Mouse (Mus musculus) CD4-positive, CD25-positive, alpha-beta regulatory T cell, adult 9 weeks (primary cell): ENCODE results near the gene Trappc12. TPM values are rescaled to one million over a fixed set of nuclear protein-coding genes. Genes with fewer than 3 reads are reported as not detected.

Experiments
- polyA plus RNA-seq: library from polyadenylated mRNA; unstranded; fragments of 100-300 nt; shearing (Covaris generic); gene quantifications from one replicate; pipeline ENCODE4 v1.2.1, GENCODE M21; 2017

Gene Trappc12
- 90.3 TPM for polyA plus RNA-seq

GRCm38 (mm10) chr12:28750021-28750633 is at the start of gene Trappc12:
TSS of gene Trappc12 (minus strand) at chr12:28750472.

GRCm38 (mm10) chr12:28751508-28752263 is 1.4 kb upstream of the Trappc12 start, which contains the start of gene Eipr1:
TSS of gene Eipr1 (plus strand) at chr12:28751803.

GRCm38 (mm10) chr12:28675121-28675924 is 74.9 kb downstream of the Trappc12 start, which contains the start of gene Adi1:
TSS of gene Adi1 (plus strand) at chr12:28675231.

GRCm38 (mm10) chr12:28649141-28650110 is 100.8 kb downstream of the Trappc12 start, which contains the start of gene Rnaseh1:
TSS of gene Rnaseh1 (plus strand) at chr12:28649602.

Other genes with a start within 250 kb of the Trappc12 start
- gene Dcdc2c, start 198.1 kb downstream of the Trappc12 start, polyA plus RNA-seq: not detected
- gene Allc, start 167.9 kb downstream of the Trappc12 start, polyA plus RNA-seq: not detected
- gene Colec11, start 127.1 kb downstream of the Trappc12 start, polyA plus RNA-seq: 0.45 TPM
- 1,257 TPM for gene Rps7, start 114.5 kb downstream of the Trappc12 start, polyA plus RNA-seq
- gene Rnaseh1, start 100.9 kb downstream of the Trappc12 start, polyA plus RNA-seq: 40.8 TPM
- 84.0 TPM for gene Adi1, start 75.2 kb downstream of the Trappc12 start, polyA plus RNA-seq
- gene Eipr1, start 1.3 kb upstream of the Trappc12 start, polyA plus RNA-seq: 61.8 TPM